Mouse (Mus musculus) kidney, postnatal 14 days (tissue): ENCODE measurements around the gene Osbpl6.
A peak's percentile ranks its signal among the peaks of the same experiment; 100 is the strongest.

ENCODE experiments used
- DNase-seq: peaks from one replicate; pipeline ENCODE4 v3.0.0; 2022; ENCODE audit warnings: mixed read lengths

Gene Osbpl6

DNA sequence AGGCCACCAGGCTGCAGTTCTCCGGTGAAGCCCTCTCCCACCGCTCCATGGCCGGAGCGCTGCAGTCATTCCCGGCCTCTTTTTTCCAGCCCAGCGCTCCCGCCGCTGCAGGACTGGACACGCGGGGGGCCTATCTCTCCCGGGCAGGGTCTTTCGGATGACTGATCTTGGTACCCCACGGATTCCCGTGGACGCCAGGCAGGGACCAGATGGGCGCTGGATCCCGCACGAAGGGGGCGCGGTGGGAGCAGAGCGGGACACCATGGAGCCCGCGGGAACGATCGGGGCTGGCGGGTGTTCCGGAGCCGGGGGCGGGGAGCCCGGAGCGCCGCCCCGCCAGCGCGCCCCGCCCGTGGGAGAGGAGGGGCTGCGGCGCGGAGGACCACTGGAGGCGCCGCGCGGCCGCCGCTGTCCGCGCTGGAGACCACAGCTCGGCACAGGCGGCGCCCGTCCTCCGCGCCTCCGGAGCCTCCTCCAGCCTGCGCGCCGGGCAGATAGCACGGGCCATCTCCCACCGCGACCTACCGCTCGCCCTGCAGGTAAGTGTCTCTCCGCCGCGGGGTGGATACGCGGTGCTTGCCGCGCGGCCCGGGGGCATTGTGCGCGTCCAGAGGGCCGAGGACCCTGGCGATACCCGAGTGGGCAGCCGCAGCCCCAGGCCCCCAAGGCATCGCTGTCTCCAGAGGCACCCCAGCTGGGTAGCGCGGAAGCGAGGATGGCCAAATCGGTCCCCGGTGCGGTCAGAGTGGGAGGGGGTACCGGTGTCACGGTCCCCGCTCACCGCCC lies at the start of gene Osbpl6:
TSS of gene Osbpl6 (plus strand) at position 358 of the 786 bp plus-strand sequence.
- DNase-seq: peak; percentile 89

DNA sequence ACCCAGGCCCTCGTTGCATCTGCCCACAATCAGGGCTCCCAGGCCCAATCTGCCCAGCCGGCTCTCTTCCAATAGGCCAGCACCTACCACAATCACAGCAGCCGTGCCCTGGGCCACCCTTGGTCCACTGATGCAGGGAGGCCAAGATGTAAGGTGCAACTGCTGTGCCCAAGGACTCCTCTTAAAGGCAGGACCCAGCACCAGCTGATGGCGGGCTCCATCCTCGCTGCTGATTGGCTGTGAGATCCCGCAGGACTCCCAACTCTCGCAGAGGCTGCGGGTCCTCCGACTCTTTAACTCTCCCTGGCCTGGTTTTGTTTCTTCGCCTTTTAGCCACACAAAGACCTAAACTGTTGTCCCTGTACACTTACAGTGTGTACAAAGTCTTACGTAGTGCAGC lies 46.1 kb upstream of the Osbpl6 start, which contains the start of gene Cyct:
TSS of gene Cyct (minus strand) at position 225 of the 400 bp plus-strand sequence.
- no peak for DNase-seq

DNA sequence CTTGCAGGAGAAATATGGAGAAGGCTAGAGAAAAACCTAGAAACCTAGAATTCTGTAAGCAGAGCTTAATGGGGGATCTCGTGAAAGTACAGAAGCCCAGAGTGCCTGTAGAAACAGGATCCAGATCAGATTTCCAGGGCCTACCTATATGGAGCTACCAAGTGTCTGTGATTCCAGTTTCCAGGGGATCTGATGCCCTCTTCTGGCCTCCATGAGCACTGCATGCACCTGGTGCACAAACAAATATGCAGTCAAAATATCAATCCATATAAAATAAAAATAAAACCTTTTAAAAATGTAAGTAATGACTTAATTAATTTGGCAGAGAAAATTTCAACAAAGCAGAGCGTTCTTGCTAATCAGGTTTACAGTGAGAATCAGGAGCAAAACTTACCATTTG lies 44.2 kb upstream of the Osbpl6 start:
- no peak for DNase-seq

DNA sequence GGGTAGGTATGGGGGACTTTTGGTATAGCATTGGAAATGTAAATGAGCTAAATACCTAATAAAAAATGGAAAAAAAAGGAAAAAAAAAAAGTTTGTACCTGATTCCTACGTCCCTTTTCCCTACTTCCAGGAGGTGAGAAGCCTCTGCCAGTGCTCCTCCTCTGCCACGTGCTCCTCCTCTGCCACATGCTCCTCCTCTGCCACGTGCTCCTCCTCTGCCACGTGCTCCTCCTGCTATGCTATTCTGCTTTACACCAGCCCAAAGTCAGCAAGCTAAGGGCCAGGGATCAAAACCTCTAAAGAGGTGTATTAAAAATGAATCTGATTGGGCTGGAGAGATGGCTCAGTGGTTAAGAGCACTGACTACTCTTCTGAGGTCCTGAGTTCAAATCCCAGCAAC lies 40.5 kb upstream of the Osbpl6 start:
- DNase-seq: no peak

DNA sequence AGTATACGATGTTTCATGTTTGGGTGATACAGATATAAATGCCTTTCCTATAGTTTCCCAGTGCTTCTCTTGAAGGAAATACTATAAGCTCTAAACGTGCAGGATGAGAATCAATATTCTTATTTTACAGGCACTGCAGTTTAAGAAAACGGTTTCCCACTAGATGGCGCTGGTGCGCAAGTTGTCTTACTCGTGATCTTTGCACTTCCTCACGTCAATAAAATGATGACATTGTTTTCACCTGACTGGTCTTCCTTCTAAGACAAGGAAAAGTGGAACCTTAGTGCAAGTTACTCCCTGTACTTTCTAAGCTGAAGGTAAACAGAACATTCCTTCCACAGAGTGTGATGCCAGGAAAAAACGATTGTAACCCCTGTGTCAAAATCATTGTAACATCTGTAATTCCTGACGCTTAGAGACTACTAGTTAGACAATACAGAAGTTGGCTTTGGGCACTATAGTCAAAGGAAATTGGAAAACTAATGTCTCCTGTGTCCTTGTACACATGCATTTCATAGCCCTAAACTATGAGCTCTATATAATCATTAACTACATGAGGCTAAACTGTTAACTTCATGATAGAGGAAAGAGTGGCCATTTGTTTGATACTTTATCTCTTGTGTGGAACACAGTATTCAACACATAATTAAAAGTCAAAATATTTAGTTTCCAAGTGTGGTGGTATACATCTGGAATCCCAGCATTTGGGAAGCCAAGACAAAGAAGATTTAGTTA lies 39.0 kb upstream of the Osbpl6 start:
- DNase-seq: peak; percentile 84

DNA sequence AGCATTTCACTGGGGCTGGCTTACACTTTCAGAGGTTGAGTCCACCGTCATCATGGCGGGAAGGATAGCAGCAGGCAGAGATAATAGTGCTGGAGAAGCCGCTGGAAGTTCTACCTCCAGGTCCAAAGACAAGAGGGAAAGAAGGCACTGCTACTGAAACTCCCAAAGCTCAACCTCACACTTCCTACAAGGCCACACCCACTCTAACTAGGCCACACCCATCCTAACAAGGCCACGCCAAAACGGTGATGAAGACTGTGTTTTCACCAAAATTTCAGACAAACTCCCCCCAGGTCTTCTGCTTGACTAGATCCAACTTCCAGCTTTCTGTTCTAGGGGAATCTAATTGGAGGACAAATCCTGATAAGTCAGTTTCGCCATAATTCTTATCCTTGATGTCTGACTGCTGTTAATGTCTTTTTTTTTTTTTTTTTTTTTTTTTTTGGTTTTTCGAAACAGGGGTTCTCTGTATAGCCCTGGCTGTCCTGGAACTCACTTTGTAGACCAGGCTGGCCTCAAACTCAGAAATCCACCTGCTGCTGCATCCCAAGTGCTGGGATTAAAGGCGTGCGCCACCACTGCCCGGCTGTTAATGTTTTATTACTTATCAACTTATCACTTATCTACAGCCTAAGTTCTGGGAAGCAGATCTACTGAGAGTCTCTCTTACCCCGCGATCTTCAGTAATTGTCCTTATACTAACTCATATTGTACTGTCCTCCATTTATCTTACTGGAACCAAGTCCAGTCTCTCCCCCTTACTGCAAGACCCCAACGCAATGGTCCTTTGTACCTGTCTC lies 37.2 kb upstream of the Osbpl6 start:
- no peak for DNase-seq

DNA sequence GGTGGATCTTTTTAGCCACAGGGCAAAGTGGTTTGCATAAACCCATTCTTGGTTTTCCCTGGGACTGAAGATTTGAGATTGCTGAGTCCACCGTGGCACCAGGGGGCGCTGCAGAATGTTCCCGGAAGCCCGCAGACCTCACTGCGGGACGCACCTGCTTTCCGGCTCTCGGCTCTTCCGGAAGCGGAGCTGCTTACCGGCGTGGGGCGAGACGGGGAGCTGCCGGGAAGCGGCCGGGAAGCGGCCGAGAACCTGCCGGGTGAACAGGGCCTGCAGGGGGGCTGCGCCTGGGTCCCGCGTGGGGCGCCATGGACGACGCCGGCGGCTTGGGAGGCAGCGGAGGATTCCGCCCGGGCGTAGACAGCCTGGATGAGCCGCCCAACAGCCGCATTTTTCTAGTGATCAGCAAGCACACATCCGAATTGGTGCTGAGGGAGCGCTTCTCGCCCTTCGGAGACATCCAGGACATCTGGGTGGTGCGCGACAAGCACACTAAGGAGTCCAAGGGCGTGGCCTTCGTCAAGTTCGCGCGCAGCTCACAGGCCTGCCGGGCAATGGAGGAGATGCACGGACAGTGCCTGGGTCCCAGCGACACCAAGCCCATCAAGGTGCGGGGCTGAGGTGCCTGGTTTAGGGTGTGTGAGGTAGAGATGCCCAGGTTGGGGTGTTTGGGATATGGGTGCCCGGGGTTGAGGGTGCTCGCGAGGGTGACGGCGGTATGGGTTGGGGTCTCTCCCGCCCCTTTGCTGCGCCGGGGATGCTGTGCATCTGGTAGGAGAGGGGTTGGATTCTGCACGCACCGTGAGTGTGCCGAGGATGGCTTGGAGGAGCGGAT lies 36.3 kb upstream of the Osbpl6 start, which contains the start of gene Rbm45:
TSS of gene Rbm45 (plus strand) at position 164 of the 835 bp plus-strand sequence.
- DNase-seq: peak; percentile 91

DNA sequence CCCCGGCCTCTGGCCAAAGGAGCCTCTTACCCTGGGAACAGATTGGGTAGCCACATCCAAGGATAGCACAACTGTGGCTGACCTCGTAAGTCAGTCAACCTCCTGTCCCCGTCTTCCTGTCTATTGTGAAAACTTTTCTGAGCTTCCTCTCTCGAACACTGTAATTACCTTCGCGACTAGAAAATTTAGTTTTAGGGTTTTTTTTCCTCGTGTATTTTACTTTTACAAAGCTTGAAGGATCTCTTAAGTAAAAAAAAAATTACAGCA lies 35.7 kb upstream of the Osbpl6 start:
- DNase-seq: no peak

DNA sequence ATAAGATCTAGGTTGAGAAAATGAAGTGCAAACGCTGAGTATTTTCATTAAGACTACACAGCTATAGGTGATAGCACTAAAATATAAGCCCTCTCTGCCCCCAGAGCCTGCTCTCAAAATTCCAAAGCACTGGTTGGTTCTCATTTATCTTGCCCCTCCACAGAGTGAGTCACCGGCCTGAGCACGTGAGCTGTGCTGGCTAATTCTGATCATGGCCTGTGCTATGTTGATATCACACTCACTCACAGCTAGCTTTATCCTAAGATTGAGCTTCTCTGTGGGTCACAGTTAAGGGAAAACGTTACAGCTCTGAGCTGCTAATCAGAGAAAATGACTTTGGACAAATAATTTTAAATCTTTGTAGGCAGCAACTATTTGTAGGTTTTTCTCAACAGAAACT lies 34.1 kb upstream of the Osbpl6 start:
- DNase-seq: no peak

DNA sequence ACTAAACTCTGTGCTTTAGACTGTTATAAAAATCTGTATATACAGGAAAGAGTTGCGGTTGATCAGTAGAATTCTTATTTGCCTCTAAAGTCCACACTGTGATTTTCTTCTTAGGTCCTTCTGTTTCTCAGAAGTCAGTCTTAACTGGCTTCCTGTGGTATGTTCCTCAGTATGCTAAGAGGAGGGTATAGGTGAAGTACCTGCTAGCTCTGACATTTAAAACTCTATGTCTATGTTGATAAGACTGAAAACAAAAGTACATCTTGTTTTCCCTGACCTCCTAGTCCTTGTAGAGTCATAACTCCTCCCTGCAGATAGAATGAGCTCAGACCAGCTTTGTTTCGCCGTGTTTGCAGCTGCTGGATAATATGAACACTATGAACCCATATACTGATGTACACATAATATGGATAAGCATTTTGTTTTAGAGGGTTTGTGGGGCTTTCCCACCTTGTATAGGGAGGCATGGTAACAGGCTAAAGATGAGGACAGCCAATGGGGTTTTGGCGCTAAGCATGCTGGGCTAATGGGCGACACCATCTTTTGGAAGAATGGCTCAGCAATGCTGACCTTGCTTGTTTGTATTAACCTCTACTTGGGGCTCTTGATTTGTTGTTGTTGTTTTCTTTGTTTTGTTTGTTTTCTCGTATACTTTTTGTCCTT lies 31.6 kb upstream of the Osbpl6 start:
- no peak for DNase-seq

DNA sequence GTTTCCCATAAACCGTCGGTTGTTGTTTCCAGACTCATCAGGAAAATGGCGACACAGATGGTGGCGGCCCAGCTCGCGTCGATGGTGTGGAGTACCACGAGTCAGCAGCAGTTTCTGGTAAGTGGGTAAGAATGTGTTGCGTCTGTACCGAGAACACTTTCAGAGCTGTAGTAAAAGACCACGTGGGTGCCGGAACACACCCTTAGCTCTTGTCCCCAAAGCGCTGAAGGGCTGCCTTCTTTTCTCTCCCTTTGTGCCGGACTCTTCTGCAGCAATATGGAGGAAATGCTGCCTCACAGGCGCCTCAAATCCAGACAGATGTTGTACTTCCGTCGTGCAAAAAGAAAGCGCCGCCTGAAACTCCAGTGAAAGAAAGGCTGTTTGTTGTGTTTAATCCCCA lies 27.7 kb upstream of the Osbpl6 start:
- DNase-seq: no peak

DNA sequence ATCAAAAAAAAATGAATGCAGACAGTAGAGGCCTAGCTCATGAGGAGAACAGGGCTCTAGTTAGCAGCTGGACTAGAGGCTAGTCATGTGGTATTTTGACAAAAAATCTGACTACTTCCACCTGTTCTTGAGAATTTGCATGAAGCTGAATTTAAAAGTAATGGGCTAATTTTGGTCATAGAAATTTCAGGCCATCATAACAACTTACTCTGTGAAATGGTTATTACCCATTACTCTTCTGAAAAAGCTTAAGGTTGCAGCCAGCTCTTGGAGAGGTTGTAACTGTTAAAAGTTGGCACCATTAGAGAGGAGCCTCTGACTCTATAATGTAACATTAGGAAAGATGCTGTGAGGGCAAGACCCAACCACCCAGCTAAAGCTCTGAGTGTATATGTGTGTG lies 19.8 kb upstream of the Osbpl6 start:
- DNase-seq: no peak

DNA sequence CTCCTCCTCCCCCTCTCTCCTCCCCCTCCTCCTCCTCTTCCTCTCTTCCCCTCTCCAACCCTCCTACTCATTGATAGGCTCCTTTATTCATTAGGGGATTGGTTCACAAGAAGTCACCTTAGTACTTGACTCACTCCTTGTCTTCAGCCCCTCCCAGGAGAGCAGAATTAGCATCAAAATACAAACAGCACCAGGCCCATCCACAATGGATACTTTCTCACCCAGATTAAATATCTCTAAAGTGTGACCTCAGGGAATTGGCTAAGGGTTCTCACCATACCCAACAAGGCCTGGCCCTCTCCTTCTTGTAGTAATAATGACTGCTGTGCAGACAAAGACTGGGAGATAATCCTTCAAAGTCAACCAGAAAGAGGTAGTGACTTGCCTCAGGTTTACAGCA lies 6.1 kb upstream of the Osbpl6 start:
- no peak for DNase-seq

DNA sequence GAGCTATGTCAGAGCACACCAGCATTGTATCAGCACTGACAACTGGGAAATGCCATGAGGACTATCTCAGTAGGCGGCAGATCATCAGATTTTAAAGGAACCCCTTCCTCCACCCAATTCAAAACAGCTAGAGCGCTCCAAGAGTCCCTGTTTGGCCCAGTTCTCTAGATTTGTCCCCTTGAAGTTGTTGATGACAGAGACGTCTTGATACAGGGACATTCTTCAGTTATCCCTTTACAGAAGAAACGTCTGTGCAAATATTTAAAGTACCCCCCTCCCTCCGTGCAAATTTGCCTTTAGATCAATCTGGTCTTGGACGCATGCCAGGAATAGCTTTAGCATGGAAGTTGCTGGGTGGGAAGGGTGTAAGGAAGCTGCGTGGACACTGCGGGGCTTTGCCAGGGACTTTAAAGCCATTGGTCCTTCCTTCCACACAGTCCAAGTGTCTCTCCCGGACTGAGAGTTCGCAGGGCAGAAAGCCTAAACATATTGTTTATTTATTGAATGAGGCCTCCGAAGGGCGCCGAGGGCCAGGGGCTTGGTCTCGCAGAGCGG lies 635 bp upstream of the Osbpl6 start:
- no peak for DNase-seq

DNA sequence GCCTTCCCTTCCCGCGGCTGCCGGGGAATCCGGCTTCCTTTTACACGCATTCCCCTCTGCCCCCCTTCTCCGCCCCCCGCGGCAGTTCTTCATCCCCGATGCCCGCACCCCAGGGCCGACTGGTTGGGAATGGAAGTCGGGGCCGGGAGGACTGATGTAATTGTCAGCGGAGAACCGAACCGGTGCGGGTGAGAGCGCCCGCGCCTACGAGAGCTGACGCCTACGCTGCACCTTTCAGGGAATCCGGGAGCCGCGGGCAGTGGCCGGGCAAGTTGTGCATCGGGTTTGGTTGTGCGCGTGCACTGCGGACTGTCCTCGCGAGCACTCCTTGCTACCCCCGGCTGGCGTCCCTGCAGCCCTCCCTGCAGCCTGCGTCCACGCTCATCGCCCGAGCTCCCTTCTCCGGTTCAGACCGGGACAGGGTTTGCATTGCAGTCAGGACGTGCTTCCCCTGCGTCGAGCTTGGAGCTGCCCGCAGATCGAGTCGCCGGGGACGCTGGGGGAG lies 681 bp downstream of the Osbpl6 start:
- peak; percentile 74 for DNase-seq

DNA sequence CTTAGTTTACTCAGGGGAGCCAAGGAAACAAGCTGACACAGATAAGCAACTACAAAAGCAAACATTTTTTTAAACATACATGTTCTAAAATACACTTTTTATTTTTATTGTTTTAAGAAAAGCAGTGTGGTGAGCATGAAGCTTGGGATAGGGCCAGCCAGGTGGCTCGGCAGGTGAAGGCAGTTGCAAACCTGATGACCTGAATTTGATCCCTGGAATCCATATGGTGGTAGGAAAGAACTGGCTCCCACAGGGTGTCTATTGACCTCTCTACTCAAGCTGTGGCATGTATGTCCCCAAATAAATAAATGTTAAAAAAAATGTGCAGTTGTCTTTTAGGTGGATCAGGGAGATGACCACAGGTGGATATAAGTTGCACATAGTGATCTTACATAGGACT lies 3.2 kb downstream of the Osbpl6 start:
- DNase-seq: no peak

DNA sequence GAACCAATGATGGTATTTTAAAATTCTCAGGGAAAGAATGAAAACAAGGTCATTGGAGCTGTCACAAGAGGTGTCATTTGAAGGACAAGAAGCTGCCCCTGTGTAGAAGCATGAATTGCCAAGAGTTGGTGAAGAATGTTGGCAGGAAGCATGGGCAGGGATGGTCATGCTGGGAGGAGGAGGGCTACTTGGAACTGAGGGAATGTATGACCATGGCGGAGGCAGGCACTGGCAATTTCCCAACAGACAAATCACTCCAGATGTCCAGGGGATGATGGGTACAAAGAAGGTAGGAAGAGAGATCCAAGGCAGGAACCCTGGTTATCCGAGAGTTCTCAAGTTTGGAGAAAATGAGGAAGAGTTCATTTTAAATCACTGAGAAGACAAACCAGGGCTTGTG lies 3.7 kb downstream of the Osbpl6 start:
- DNase-seq: no peak

DNA sequence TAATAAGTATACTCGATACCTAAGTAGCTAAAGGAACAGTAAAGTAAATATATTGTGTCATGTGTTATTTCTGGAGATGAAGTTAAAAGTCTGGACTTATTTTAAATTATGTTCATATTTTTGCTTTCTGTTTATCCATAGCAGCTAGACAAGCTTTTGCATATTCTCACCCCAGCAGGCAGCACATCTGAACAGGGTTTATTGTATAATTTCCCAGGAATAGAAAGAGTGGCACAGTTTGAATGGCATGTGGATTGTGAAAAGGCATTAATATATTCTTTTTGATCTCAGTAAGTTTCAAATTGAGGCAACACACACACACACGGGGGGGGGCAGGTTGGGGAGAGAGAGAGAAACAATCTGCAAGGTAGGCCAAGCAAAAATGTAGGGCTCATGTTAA lies 6.6 kb downstream of the Osbpl6 start:
- DNase-seq: no peak

DNA sequence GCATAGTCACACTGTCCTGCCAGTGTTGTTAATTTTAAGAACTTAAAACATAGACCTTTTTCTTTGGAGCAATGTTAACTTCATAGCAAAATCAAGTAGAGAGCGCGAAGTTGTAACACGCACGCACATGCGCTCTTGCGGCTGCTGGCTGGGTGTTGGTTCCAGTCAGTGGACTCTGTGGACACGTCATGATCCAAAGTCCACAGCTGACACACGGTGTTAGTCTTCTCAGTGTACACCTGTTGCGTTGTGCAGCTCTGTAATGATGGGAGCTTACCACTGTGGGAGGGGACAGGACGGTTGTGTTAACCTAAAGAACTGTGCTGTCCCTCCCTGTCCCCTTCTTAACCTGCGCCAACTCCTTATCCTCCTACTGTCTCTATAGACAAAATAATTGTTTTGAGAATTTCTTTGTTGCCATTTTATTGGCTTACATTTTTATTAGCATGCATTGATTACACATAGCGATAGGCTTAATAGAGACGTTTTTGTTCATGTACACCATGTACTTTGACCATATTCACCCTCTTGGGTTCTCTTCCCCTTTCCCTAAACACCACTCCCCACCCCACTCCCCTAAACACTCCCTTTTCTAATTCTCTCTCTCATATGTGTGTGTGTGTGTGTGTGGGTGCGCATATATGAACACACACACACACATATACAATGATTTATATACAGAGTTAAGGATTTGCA lies 11.3 kb downstream of the Osbpl6 start:
- no peak for DNase-seq

DNA sequence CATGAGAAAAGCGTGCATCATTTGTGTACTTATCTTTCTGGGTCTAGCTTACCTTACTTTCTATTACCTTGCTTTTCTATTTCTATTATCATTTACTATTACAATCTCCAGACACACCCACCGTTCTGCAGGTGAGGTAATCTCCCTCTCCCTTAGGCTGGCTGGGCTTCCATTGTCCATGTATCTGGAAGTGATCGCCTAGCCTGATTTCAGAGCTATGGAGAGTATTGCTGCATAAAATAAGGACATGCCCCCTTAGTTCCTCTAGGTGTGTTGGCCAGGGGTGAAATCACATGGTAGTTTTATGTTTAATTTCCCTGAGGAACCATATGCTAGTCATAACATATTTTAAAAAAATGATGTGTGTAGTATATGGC lies 11.8 kb downstream of the Osbpl6 start:
- no peak for DNase-seq

DNA sequence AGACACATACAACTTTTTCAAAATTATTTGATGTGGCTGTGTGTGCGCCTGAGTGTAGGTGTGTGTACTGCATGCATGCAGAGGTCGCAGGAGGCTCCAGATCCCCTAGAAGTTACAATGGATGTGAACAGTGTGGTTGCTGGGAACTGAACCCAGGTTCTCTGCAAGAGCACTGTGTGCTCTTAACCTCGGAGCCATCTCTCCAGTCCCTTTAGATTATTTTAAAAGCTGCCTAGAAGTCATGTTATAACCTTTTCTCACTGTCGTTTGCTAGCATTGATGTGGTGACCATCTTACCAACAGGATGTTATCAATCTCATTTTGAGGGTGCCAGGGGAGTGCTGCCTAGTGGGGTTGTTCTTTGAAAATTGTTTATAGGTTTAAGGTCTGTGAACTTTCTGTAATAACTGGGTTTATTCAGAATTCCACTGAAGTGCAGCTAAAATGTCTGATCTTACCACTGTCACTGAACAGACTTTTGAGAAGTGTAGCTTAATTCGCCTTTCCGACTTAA lies 15.2 kb downstream of the Osbpl6 start:
- no peak for DNase-seq
